Mouse (Mus musculus) mature B cell (primary cell): ENCODE results near the gene Zfp385a.

Experiments used
- in situ Hi-C: fragments of 300-500 bp; cut with MboI; formaldehyde crosslinking; loops from 2 replicates; pipeline ENCODE4 v1.14.3; 2019

Gene Zfp385a

DNA sequence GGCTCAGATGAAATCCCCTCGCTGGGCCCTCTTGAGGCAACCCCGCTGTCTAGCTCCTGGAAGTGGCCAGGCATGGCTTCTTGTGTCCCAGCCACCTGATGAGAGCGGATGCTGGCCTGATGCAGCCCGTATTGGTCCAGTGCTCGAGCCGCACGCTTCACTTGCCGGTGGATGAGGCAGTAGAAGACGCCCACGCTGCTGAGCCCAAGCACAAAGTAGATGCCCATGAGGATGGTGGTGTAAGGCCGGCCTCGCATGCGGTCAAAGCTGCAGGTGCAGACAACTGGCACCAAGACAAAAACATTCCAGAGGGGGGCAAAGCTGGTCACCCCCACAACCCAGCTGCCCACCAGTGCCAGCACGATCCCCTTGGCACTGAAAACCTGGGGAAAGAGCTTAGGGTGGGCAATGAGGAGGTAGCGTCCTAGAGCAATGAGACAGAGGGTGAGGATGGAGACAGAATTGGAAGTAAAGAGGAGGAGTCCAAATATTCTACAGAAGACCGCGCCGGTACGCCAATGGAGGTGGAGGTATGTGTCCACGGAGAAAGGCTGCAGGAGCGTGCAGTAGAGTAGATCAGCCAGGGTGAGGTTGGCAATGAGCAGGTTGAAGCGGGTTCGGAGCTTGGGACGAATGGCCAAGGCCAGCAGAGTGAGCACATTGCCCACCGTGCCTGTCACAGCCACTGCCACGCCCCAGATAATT, 30.9 kb downstream of the Zfp385a start:
- in situ Hi-C loops, result loop anchor here (25.0 kb wide), 1 partner anchor 322 kb away; the partner anchor contains the start of genes Hoxc6, Hoxc8 and Hoxc9

- in situ Hi-C loops, result loop anchor here (25.0 kb wide), 1 partner anchor 321 kb away; the partner anchor contains the start of genes Hoxc6, Hoxc8 and Hoxc9
These were observed 31.6 kb downstream of the Zfp385a start for GRCm38 (mm10) chr15:103308056-103308875.

GRCm38 (mm10) chr15:103307125-103307524, 32.8 kb downstream of the Zfp385a start:
- in situ Hi-C loops, result loop anchor here (25.0 kb wide), 1 partner anchor 320 kb away; the partner anchor contains the start of genes Hoxc6, Hoxc8 and Hoxc9

DNA sequence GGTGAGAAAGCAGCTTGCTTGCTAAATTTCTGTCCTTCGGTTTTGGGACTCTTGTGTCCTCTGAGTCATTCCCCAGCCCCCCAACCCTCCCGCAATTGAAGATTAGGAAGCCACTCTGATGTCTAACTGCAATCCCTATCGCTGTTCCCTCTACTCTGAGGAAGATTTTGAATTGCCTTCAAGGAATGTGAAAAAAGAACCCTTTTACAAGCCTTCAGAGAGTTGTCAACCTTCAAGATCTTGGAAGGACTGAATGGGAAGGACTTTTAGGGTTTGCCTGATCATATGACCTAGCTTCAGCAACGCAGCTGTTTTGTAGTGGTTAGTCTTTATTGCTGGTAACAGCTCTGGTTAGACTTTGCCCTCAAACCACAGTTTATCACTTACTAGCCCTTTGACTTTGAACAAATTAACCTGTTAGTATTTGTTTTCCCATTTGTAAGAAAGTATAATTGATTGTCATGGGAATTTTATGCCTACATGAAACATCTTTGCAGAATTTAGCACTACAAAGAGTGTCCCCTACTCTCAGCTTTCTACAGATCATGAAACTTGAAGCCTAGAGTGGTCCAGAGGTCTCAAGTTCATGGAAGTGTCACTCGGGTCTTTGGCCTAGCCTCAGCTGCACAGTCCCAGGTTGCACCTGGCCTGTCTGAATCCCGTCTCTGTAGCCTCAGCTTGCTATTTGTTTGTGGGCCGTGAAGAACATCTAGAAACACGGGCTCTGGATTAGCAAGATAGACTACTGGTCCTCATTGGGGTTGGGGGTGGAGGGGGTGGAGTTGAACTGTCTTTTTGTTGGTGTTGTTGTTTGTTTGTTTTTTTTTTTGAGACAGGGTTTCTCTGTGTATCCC, 33.9 kb downstream of the Zfp385a start:
- in situ Hi-C loops, result loop anchor here (25.0 kb wide), 1 partner anchor 319 kb away; the partner anchor contains the start of genes Hoxc6, Hoxc8 and Hoxc9

DNA sequence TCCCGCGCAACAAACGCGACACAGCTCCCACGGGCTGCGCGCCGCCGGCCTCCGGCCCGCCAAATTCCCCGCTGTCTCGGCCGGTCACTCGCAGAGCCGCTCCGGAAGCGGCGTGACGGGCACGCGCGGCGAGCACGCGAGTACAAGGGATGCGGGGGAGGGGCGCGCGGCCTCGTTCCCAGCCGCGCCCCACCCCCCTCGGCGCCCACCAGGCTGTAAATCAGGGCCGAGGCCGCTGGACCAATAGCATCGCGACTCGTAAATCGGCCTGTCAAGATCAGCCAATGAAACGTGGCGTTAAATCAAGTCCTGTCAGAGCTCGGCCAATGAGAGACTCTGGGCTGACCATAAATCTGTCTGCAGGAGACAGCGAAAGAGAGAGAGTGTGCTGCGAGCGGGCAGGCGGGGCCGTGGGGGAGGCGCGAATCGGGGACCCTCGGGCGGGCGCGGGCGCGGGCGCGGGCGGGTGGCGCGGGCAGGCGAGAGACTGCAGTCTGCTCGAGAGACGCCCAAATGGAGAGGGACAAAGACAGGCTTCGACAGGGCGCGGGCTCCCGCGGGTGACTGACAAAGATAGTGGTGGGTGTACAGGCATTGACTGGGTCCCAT, 34.7 kb downstream of the Zfp385a start:
- in situ Hi-C loops, result loop anchor here (25.0 kb wide), 1 partner anchor 318 kb away; the partner anchor contains the start of genes Hoxc6, Hoxc8 and Hoxc9

DNA sequence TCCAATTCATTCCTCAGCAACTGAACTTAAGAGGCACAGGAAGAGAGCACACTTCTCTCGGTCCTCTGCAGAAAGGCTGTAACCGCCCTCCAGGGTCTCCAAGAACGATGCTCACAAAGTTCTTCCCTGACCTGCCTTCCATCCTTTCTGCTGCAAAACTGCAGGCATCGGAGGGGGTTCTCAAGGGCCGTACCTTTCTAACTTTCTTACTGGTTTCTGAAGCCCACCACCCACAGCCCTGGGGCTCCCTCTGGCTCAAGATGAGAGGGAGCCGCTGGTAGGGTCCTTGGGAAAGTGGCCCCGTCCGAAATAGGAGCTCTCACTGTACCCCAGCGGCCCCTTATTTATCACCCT, 35.3 kb downstream of the Zfp385a start:
- in situ Hi-C loops, result loop anchor here (25.0 kb wide), 1 partner anchor 317 kb away; the partner anchor contains the start of genes Hoxc6, Hoxc8 and Hoxc9

- in situ Hi-C loops, result loop anchor here (25.0 kb wide), 1 partner anchor 317 kb away; the partner anchor contains the start of genes Hoxc6, Hoxc8 and Hoxc9
These were observed 35.8 kb downstream of the Zfp385a start for GRCm38 (mm10) chr15:103303916-103304615.

- in situ Hi-C loops, result loop anchor here (25.0 kb wide), 1 partner anchor 315 kb away; the partner anchor contains the start of genes Hoxc6, Hoxc8 and Hoxc9
These were observed 37.4 kb downstream of the Zfp385a start for GRCm38 (mm10) chr15:103302341-103303021.

DNA sequence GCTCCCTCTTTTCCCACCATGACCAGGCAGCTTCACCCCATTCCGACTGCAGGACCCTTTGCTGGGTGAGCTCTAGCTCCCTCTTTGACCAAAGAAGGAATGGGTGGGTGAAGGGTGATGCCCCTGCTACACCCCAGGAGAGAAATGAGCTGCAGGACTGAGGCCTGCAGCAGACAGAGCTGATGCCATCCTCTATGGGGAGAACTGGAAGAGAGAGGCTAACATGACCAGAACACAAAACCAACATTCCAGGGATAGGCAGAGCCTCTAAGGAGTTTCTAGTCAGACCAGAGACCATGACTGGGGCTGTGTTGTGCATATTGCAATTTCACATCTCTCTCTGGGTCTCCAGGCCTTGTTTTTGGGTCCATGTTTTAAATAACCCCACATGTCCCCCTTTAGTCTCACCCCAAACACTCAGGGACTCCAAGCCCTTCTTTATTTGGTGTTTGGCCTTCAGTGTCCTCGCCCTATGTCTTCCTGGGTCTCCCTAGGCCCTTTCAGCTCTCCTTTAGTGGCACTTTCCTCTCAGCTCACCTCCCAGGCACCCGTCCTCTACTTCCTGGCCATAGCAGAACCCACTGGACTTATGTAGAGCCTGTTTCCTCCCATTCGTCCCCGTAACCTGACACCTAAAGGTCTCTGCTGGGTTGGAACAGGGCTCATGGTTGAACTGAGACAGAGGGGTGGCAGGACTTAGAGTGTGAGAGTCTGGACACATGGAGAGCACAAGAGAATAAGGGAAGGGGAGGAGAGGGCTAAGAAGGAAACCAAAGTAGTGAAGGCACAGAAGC, 38.1 kb downstream of the Zfp385a start:
- in situ Hi-C loops, result loop anchor here (25.0 kb wide), 1 partner anchor 314 kb away; the partner anchor contains the start of genes Hoxc6, Hoxc8 and Hoxc9

- in situ Hi-C loops, result loop anchor here (25.0 kb wide), 1 partner anchor 314 kb away; the partner anchor contains the start of genes Hoxc6, Hoxc8 and Hoxc9
These were observed 38.8 kb downstream of the Zfp385a start for GRCm38 (mm10) chr15:103301046-103301445.

DNA sequence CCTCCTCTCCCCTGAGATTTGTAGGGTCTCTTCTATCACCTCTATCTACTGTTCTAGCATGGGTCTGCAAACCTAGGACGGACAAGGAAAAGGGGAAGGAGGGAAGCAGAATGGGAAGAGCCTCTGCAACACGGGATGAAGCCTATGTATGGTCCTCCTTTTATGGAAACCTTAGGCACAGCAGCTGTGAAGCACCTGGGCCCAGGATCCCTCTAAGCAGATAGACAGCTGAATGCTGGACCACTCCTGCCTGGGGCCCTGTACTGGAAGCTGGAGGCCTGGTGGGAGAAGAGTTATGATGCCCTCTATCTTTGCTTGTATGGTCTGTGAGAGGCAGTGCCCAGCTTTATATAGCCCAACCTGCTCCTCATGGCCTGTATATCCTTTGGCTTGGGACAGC, 39.3 kb downstream of the Zfp385a start:
- in situ Hi-C loops, result loop anchor here (25.0 kb wide), 1 partner anchor 313 kb away; the partner anchor contains the start of genes Hoxc6, Hoxc8 and Hoxc9

GRCm38 (mm10) chr15:103300067-103300471, 39.8 kb downstream of the Zfp385a start:
- in situ Hi-C loops, result loop anchor here (25.0 kb wide), 1 partner anchor 313 kb away; the partner anchor contains the start of genes Hoxc6, Hoxc8 and Hoxc9

DNA sequence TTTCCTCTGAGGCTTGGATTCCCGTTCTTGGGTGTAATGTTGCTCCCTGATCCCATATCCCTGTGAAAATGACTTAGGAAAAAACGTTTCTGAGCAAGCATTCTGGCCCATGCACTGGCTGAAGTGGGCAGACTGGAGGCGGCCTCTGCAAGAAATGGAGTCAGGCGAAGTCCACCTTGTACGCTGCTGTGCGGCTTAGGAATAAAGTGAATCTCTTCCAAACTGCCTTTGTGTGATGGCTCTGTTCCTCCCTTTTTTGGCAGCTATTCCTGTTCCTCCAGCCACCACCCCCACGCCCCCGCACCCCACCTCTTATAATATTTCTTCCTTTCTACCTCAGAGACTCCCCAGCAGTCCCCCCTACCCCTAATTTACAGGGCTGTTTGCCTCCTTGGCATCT, 40.2 kb downstream of the Zfp385a start:
- in situ Hi-C loops, result loop anchor here (25.0 kb wide), 1 partner anchor 312 kb away; the partner anchor contains the start of genes Hoxc6, Hoxc8 and Hoxc9

GRCm38 (mm10) chr15:103298861-103299616, 40.9 kb downstream of the Zfp385a start:
- in situ Hi-C loops, result no loop called here

DNA sequence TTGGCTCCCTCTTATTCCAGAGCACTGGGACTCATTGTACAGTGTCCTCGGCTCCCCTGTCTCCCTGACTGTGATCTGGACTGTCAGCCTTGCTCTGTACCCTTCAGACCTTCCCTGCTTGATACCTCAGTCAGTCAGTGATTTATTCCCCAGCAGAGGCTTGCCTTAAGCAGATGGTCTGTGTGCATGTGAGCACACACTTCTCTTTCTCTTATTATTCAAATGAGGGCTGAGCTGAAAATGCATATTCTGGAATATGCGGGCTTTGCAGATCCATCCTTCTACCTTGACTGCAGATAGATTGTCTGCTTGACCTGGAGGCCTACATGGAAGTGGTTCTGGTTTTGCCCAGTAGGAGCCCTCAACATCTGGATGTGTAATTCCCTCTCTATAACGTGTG, 41.9 kb downstream of the Zfp385a start:
- in situ Hi-C loops, result no loop called here

- in situ Hi-C loops, result no loop called here
These were observed 42.6 kb downstream of the Zfp385a start for GRCm38 (mm10) chr15:103297313-103297712.

DNA sequence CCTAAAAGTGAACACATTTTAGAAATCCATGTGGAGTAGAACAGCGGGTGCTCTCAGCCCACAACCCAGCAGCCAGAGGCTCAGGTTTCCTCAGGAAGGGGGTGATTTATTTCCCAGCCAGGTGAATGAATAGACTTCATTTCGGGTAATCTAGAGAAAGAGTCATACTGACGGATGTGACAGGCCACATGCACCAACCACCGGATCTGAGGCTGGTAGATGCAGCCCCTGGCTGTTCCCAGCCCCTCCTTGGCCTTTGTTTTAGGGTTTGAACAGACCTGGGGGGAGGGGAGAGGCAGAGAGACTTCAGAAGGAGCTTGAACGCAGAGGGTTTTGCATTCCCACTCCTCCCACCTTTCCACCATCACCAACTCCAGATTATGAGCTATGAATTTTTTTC, 44.0 kb downstream of the Zfp385a start:
- in situ Hi-C loops, result no loop called here

- in situ Hi-C loops, result no loop called here
These were observed 45.2 kb downstream of the Zfp385a start for GRCm38 (mm10) chr15:103294649-103295048.
